Mouse (Mus musculus) urinary bladder, postnatal 25 days (tissue): ENCODE data around the gene Olfr561.

ENCODE experiments used
- DNase-seq: peaks from one replicate; pipeline ENCODE4 v3.0.0; 2022; ENCODE audit warnings: low spot score

The Olfr561 gene

GRCm38 (mm10) chr7:102770921-102771320 lies at the start of gene Olfr561:
Gene Olfr561 (plus strand): TSS chr7:102771221.
- no peak for DNase-seq

- DNase-seq: no peak
Observed at GRCm38 (mm10) chr7:102727391-102727790, 43.6 kb upstream of the Olfr561 start, which contains the start of gene Olfr559. Gene Olfr559 (minus strand): TSS chr7:102727491.

GRCm38 (mm10) chr7:102733793-102734192 lies 37.2 kb upstream of the Olfr561 start:
- DNase-seq: no peak

- DNase-seq: no peak
Observed at GRCm38 (mm10) chr7:102737705-102738104, 33.3 kb upstream of the Olfr561 start.

- DNase-seq: peak; percentile 11
Observed at GRCm38 (mm10) chr7:102752086-102752485, 18.9 kb upstream of the Olfr561 start.

- no peak for DNase-seq
Observed at GRCm38 (mm10) chr7:102759266-102759665, 11.8 kb upstream of the Olfr561 start, which contains the start of the genes Olfr560 and Olfr78. Gene Olfr560 (minus strand): TSS chr7:102759366. Gene Olfr78 (minus strand): TSS chr7:102759471.

- DNase-seq: no peak
Observed at GRCm38 (mm10) chr7:102803180-102803579, 32.2 kb downstream of the Olfr561 start, which contains the start of gene Olfr564. Gene Olfr564 (plus strand): TSS chr7:102803480.
